Mouse (Mus musculus): Measurements from ENCODE around the gene Flt3l. TPM values are rescaled to one million over a fixed set of nuclear protein-coding genes. Genes with fewer than 3 reads are reported as not detected.

Flt3l gene
- total and polyA plus RNA-seq, 3 experiments: 5.5 to 59.1 (median 6.4) TPM

GRCm38 (mm10) chr7:45133446-45134159 is 2.6 kb downstream of the Flt3l start:
- Histone ChIP-seq H3K27ac (no peak overlapping the region), H3K4me1 (ENCODE audit: control insufficient read depth, insufficient read depth, low read length) (peaks cover 5% of the 10 kb centered on the region; the same call in 1 of the 2 replicates), H3K27me3 (ENCODE audit: control insufficient read depth, insufficient read depth, low read length) (no peaks in the 10 kb centered on the region), H3K4me3 (no peak overlapping the region), H3K9ac (ENCODE audit: low read depth, low read length) (no peak overlapping the region), H3K36me3 (ENCODE audit: control insufficient read depth, insufficient read depth, low read length) (no peaks in the 10 kb centered on the region), H3K79me2 (replicated peaks; ENCODE audit: control insufficient read depth, insufficient read depth, low read length) (no peaks in the 10 kb centered on the region)
- 86% methylated on average over 8 of the region's 8 CpGs for WGBS
- DNase-seq: no peak
- no peak for TF ChIP-seq POLR2A (IDR thresholded peaks at IDR 0.05; ENCODE audit: insufficient read depth, low read depth, low read length)
- peak; percentile 52 for TF ChIP-seq CTCF (IDR thresholded peaks at IDR 0.05)
- TF ChIP-seq EP300 (IDR thresholded peaks at IDR 0.05; ENCODE audit: insufficient read depth, low read depth, low read length): no peak
- intact Hi-C loops (cut with DNase I): no loop called here

- DNase-seq: no peak
- no peaks in the 10 kb centered on the region; the same call in 1 of the 2 replicates for H3K79me2 ChIP-seq (replicated peaks; ENCODE audit: control insufficient read depth, insufficient read depth, low read length)
- intact Hi-C loops (cut with DNase I): no loop called here
- H3K4me3 ChIP-seq: no peak overlapping the region
- H3K27me3 ChIP-seq (ENCODE audit: control insufficient read depth, insufficient read depth, low read length): no peaks in the 10 kb centered on the region
- WGBS: 81% methylated on average over 11 of the region's 11 CpGs
- TF ChIP-seq CTCF (IDR thresholded peaks at IDR 0.05): no peak
- TF ChIP-seq EP300 (IDR thresholded peaks at IDR 0.05; ENCODE audit: insufficient read depth, low read depth, low read length): no peak
- TF ChIP-seq POLR2A (IDR thresholded peaks at IDR 0.05; ENCODE audit: insufficient read depth, low read depth, low read length): no peak
- H3K36me3 ChIP-seq (ENCODE audit: control insufficient read depth, insufficient read depth, low read length): peaks cover 7% of the 10 kb centered on the region
- H3K4me1 ChIP-seq (ENCODE audit: control insufficient read depth, insufficient read depth, low read length): peaks cover 5% of the 10 kb centered on the region; the same call in 1 of the 2 replicates
- H3K9ac ChIP-seq (ENCODE audit: low read depth, low read length): no peak overlapping the region
- H3K27ac ChIP-seq: no peak overlapping the region
Measured at GRCm38 (mm10) chr7:45131850-45132249, 4.4 kb downstream of the Flt3l start.

- Histone ChIP-seq H3K4me3 (no peak overlapping the region), H3K9ac (ENCODE audit: low read depth, low read length) (no peak overlapping the region), H3K4me1 (ENCODE audit: control insufficient read depth, insufficient read depth, low read length) (peaks cover 4% of the 10 kb centered on the region; the same call in 1 of the 2 replicates), H3K79me2 (replicated peaks; ENCODE audit: control insufficient read depth, insufficient read depth, low read length) (no peaks in the 10 kb centered on the region; the same call in 1 of the 2 replicates), H3K36me3 (ENCODE audit: control insufficient read depth, insufficient read depth, low read length) (peaks cover 7% of the 10 kb centered on the region), H3K27me3 (ENCODE audit: control insufficient read depth, insufficient read depth, low read length) (no peaks in the 10 kb centered on the region), H3K27ac (no peak overlapping the region)
- 72% methylated on average over 15 of the region's 15 CpGs for WGBS
- intact Hi-C loops (cut with DNase I): loop anchor here (1.0 kb wide), 1 partner anchor 24 kb away; the partner anchor contains the start of genes Aldh16a1 and Pih1d1
- no peak for TF ChIP-seq EP300 (IDR thresholded peaks at IDR 0.05; ENCODE audit: insufficient read depth, low read depth, low read length)
- no peak for TF ChIP-seq CTCF (IDR thresholded peaks at IDR 0.05)
- TF ChIP-seq POLR2A (IDR thresholded peaks at IDR 0.05; ENCODE audit: insufficient read depth, low read depth, low read length): no peak
- DNase-seq: no peak
Measured at GRCm38 (mm10) chr7:45129776-45130512, 6.3 kb downstream of the Flt3l start.

- H3K9ac ChIP-seq (ENCODE audit: low read depth, low read length): peak overlapping the region; percentile 68
- TF ChIP-seq EP300 (IDR thresholded peaks at IDR 0.05; ENCODE audit: insufficient read depth, low read depth, low read length) (no peak), CTCF (IDR thresholded peaks at IDR 0.05) (no peak), POLR2A (IDR thresholded peaks at IDR 0.05; ENCODE audit: insufficient read depth, low read depth, low read length) (no peak)
- intact Hi-C loops (cut with DNase I): loop anchor here (1.0 kb wide), 1 partner anchor 25 kb away; the partner anchor contains the start of genes Aldh16a1 and Pih1d1
Measured at GRCm38 (mm10) chr7:45129318-45129717, 6.9 kb downstream of the Flt3l start.

GRCm38 (mm10) chr7:45128624-45129246 is 7.5 kb downstream of the Flt3l start, which contains the start of gene Rpl13a:
TSS of gene Rpl13a (minus strand) at chr7:45128761.
- peak within 1 kb of the TSS; percentile 95 for H3K9ac ChIP-seq (ENCODE audit: low read depth, low read length)
- peaks cover 3% of the 10 kb centered on the region; the same call in 1 of the 2 replicates for H3K4me1 ChIP-seq (ENCODE audit: control insufficient read depth, insufficient read depth, low read length)
- DNase-seq: peak; percentile 98 to 99
- no peaks in the 10 kb centered on the region for H3K27me3 ChIP-seq (ENCODE audit: control insufficient read depth, insufficient read depth, low read length)
- H3K36me3 ChIP-seq (ENCODE audit: control insufficient read depth, insufficient read depth, low read length): peaks cover 7% of the 10 kb centered on the region
- TF ChIP-seq CTCF (IDR thresholded peaks at IDR 0.05) (peak; percentile 91), POLR2A (IDR thresholded peaks at IDR 0.05; ENCODE audit: insufficient read depth, low read depth, low read length) (peak; percentile 95), EP300 (IDR thresholded peaks at IDR 0.05; ENCODE audit: insufficient read depth, low read depth, low read length) (peak; percentile 80)
- H3K4me3 ChIP-seq: peak within 1 kb of the TSS; percentile 92
- intact Hi-C loops (cut with DNase I): loop anchor here (1.0 kb wide), 1 partner anchor 26 kb away; the partner anchor contains the start of genes Aldh16a1 and Pih1d1
- WGBS: under 1% methylated on average over 48 of the region's 48 CpGs
- peak within 1 kb of the TSS; percentile 97 for H3K27ac ChIP-seq
- H3K79me2 ChIP-seq (replicated peaks; ENCODE audit: control insufficient read depth, insufficient read depth, low read length): no peaks in the 10 kb centered on the region; the same call in 1 of the 2 replicates

More at GRCm38 (mm10) chr7:45129318-45129717, 6.9 kb downstream of the Flt3l start:
- Histone ChIP-seq H3K36me3 (ENCODE audit: control insufficient read depth, insufficient read depth, low read length) (peaks cover 7% of the 10 kb centered on the region), H3K27ac (peak overlapping the region; percentile 83), H3K4me1 (ENCODE audit: control insufficient read depth, insufficient read depth, low read length) (peaks cover 3% of the 10 kb centered on the region; the same call in 1 of the 2 replicates), H3K27me3 (ENCODE audit: control insufficient read depth, insufficient read depth, low read length) (no peaks in the 10 kb centered on the region), H3K4me3 (peak overlapping the region; percentile 68), H3K79me2 (replicated peaks; ENCODE audit: control insufficient read depth, insufficient read depth, low read length) (no peaks in the 10 kb centered on the region; the same call in 1 of the 2 replicates)
- 3% methylated on average over 17 of the region's 17 CpGs for WGBS
- DNase-seq: no peak
